In the genomic region with DNA sequence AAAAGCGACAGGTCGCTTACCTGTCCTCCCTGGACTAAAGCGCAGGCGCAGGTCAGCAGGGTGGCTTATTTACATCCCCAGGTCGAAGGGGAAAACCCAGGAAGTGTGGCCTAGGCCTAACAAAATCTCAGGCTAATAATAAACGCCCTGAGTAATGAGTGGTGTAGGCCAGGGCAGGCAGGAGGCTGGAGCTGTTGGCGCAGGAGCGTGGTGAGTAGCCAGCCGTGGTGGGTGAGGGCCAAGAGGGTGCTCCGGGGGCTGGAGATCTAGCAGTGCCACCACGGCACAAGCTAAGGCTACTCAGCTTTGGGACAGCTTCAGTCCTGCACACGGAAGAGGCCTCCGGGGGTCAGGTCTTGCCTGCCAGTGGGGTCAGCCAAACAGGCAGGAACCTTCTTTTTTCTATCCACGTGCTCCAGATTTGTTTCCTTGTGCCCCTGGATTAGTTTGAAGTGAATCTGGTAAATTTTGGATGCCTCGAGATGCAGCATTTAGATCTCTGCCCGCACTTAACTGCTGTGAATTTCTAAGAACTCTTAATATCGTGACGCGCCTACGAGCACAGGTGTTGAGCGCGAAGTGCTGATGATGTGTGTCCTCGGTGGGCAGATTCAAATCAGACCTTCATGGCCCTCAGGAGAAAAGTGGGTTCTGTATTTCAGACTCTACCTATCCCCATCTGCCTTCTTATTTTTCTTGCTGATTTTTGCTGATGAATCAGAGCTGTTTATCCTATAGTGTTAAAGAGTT, we compare ENCODE assay signal across 18 mouse cellular contexts. TPM values are rescaled to one million over a fixed set of nuclear protein-coding genes. Genes with fewer than 3 reads are reported as not detected.
DNase-seq lines count a peak whose midpoint lies in the region; ATAC-seq and TF ChIP-seq lines count a peak whose summit lies in the region.
"Had no signal": no experiment of that assay in that cellular context is flagged by ENCODE, and none has a peak within 500 bp of the region (broad histone marks: within the 10 kb centered on the region; RNA-seq: fewer than 3 reads in every experiment).

A gene (plus strand): TSS at position 150 of the 750 bp plus-strand sequence.

- no peaks in the 10 kb centered on the region for H3K4me1 ChIP-seq in thymus, adult 2 months (replicated peaks; ENCODE audit: control insufficient read depth, insufficient read depth, low read length)
- peaks cover 7% of the 10 kb centered on the region for H3K4me1 ChIP-seq in bone marrow macrophage, adult 2 months (ENCODE audit: control insufficient read depth, insufficient read depth, low read length)
- no peaks in the 10 kb centered on the region for H3K4me1 ChIP-seq in liver, embryonic 11.5 days (replicated peaks; ENCODE audit: control insufficient read depth, insufficient read depth, low read length)
- no peaks in the 10 kb centered on the region for H3K4me1 ChIP-seq in forebrain, embryonic 12.5 days
- H3K4me1 ChIP-seq in hindbrain, postnatal 0 days (ENCODE audit: insufficient read depth, low read length): no peaks in the 10 kb centered on the region
- H3K4me1 ChIP-seq: hindbrain, embryonic 10.5 days; limb, embryonic 15.5 days; midbrain, embryonic 10.5 days had no signal

- no peak within 1 kb of the TSS for H3K9ac ChIP-seq in liver, embryonic 11.5 days (ENCODE audit: low read depth, low read length)
- no peak within 1 kb of the TSS for H3K9ac ChIP-seq in forebrain, embryonic 12.5 days
- no peak within 1 kb of the TSS for H3K9ac ChIP-seq in hindbrain, postnatal 0 days (replicated peaks; ENCODE audit: low read length)
- H3K9ac ChIP-seq: limb, embryonic 15.5 days; lung, embryonic 14.5 days had no signal

- WGBS in thymus, adult 2 months: 91% methylated on average over 23 of the region's 23 CpGs
- WGBS in liver, embryonic 11.5 days: 85% methylated on average over 23 of the region's 23 CpGs
- WGBS in forebrain, embryonic 12.5 days: 86% methylated on average over 23 of the region's 23 CpGs
- 85% methylated on average over 23 of the region's 23 CpGs for WGBS in hindbrain, postnatal 0 days

- DNase-seq in thymus, adult 2 months: no peak
- DNase-seq in thymus, postnatal 14 days: no peak
- no peak for DNase-seq in liver, embryonic 11.5 days (ENCODE audit: low spot score)
- DNase-seq in hindbrain, postnatal 0 days (ENCODE audit: low spot score): no peak
- DNase-seq: adrenal gland, adult 2 months; cerebellum, adult 18-20 months; cerebellum, postnatal 36 days; heart, adult 11 months; kidney, adult 9 months; kidney, postnatal 4 days; lung, embryonic 14.5 days had no signal

- H3K36me3 ChIP-seq in thymus, adult 2 months (ENCODE audit: control insufficient read depth, insufficient read depth, low read length): no peaks in the 10 kb centered on the region
- H3K36me3 ChIP-seq in liver, embryonic 11.5 days (ENCODE audit: control insufficient read depth, insufficient read depth, low read length): no peaks in the 10 kb centered on the region
- no peaks in the 10 kb centered on the region for H3K36me3 ChIP-seq in forebrain, embryonic 12.5 days (replicated peaks)
- no peaks in the 10 kb centered on the region for H3K36me3 ChIP-seq in hindbrain, postnatal 0 days (ENCODE audit: insufficient read depth, low read length)
- H3K36me3 ChIP-seq: hindbrain, embryonic 10.5 days; limb, embryonic 15.5 days; midbrain, embryonic 10.5 days had no signal

- H3K9me3 ChIP-seq in liver, embryonic 11.5 days (ENCODE audit: control insufficient read depth, low read length): no peaks in the 10 kb centered on the region
- H3K9me3 ChIP-seq in forebrain, embryonic 12.5 days: no peaks in the 10 kb centered on the region
- no peaks in the 10 kb centered on the region for H3K9me3 ChIP-seq in hindbrain, postnatal 0 days (ENCODE audit: low read length)
- H3K9me3 ChIP-seq: hindbrain, embryonic 10.5 days; limb, embryonic 15.5 days; midbrain, embryonic 10.5 days had no signal

- no peak within 1 kb of the TSS for H3K4me3 ChIP-seq in thymus, adult 2 months (ENCODE audit: control insufficient read depth, insufficient read depth, low read length)
- H3K4me3 ChIP-seq in bone marrow macrophage, adult 2 months (ENCODE audit: insufficient read depth, low read length): no peak within 1 kb of the TSS
- no peak within 1 kb of the TSS for H3K4me3 ChIP-seq in liver, embryonic 11.5 days (ENCODE audit: low read depth, low read length)
- H3K4me3 ChIP-seq in forebrain, embryonic 12.5 days (replicated peaks): no peak within 1 kb of the TSS
- no peak within 1 kb of the TSS for H3K4me3 ChIP-seq in hindbrain, postnatal 0 days (ENCODE audit: low read length)
- H3K4me3 ChIP-seq: hindbrain, embryonic 10.5 days; limb, embryonic 15.5 days; midbrain, embryonic 10.5 days had no signal

- no peaks in the 10 kb centered on the region for H3K27me3 ChIP-seq in thymus, adult 2 months (ENCODE audit: control insufficient read depth, insufficient read depth, low read length)
- H3K27me3 ChIP-seq in liver, embryonic 11.5 days (replicated peaks; ENCODE audit: control insufficient read depth, insufficient read depth, low read length): no peaks in the 10 kb centered on the region
- H3K27me3 ChIP-seq in forebrain, embryonic 12.5 days: no peaks in the 10 kb centered on the region
- H3K27me3 ChIP-seq in hindbrain, postnatal 0 days (ENCODE audit: insufficient read depth, low read length): no peaks in the 10 kb centered on the region
- H3K27me3 ChIP-seq: limb, embryonic 15.5 days had no signal

- no peak; the same call in 1 of the 2 replicates for TF ChIP-seq CTCF in thymus, adult 2 months (IDR thresholded peaks at IDR 0.05; ENCODE audit: borderline replicate concordance, control insufficient read depth, extremely low read depth, insufficient read depth, low read length, poor library complexity)
- TF ChIP-seq CTCF in bone marrow macrophage, adult 2 months (IDR thresholded peaks at IDR 0.05; ENCODE audit: low read depth, low read length): no peak
- no peak for TF ChIP-seq CTCF in hindbrain, postnatal 0 days (IDR thresholded peaks at IDR 0.05; ENCODE audit: low read depth)

- ATAC-seq in megakaryocyte, adult 5-6 weeks (ENCODE audit: poor library complexity, severe bottlenecking): no peak
- ATAC-seq in liver, embryonic 11.5 days (replicated peaks; ENCODE audit: low FRiP score): no peak
- ATAC-seq in forebrain, embryonic 12.5 days (ENCODE audit: low FRiP score): no peak
- no peak for ATAC-seq in hindbrain, postnatal 0 days
- ATAC-seq: forebrain, embryonic 16.5 days had no signal

- TF ChIP-seq POLR2A in thymus, adult 2 months (IDR thresholded peaks at IDR 0.05; ENCODE audit: control insufficient read depth, extremely low read depth, insufficient read depth, low read length, poor library complexity): no peak
- TF ChIP-seq POLR2A in bone marrow macrophage, adult 2 months (IDR thresholded peaks at IDR 0.05; ENCODE audit: borderline replicate concordance, low read depth, low read length): no peak

- H3K27ac ChIP-seq in thymus, adult 2 months (ENCODE audit: control insufficient read depth, insufficient read depth, low read length): no peak within 1 kb of the TSS
- no peak within 1 kb of the TSS for H3K27ac ChIP-seq in bone marrow macrophage, adult 2 months (ENCODE audit: insufficient read depth, low read depth, low read length)
- H3K27ac ChIP-seq in liver, embryonic 11.5 days (ENCODE audit: low read depth, low read length): no peak within 1 kb of the TSS
- H3K27ac ChIP-seq in forebrain, embryonic 12.5 days: no peak within 1 kb of the TSS
- no peak within 1 kb of the TSS for H3K27ac ChIP-seq in hindbrain, postnatal 0 days
- H3K27ac ChIP-seq: hindbrain, embryonic 10.5 days; limb, embryonic 15.5 days; midbrain, embryonic 10.5 days had no signal

- no peak within 1 kb of the TSS for H3K4me2 ChIP-seq in liver, embryonic 11.5 days
- H3K4me2 ChIP-seq in forebrain, embryonic 12.5 days: no peak within 1 kb of the TSS
- no peak within 1 kb of the TSS for H3K4me2 ChIP-seq in hindbrain, postnatal 0 days (ENCODE audit: low read depth, low read length)
- H3K4me2 ChIP-seq: limb, embryonic 15.5 days; lung, embryonic 14.5 days had no signal

RNA-seq across cellular contexts. Expression of the gene that starts here (rescaled TPM):
- 134 and 160 TPM in 2 replicates for polyA plus RNA-seq in thymus, adult 2 months (2012; rRNA removed)
- polyA plus RNA-seq in bone marrow macrophage, adult 2 months (2012; ENCODE audit: insufficient read depth, insufficient read length, missing spikeins): 42.2 and 43.2 TPM in 2 replicates
- total RNA-seq in megakaryocyte, adult 5-6 weeks (2015): 59.3 and 72.4 TPM in 2 replicates
- 82.6 and 119 TPM in 2 replicates for total RNA-seq in megakaryocyte, adult 5-6 weeks (2017)
- polyA plus RNA-seq in liver, embryonic 11.5 days (2014; fragmentation: Nextera tagmentation; extraction: Ambion mirVana): 5.9 and 6.2 TPM in 2 replicates
- 0.37 and 0.59 TPM in 2 replicates for polyA plus RNA-seq in forebrain, embryonic 12.5 days (2016; fragmentation: Nextera tagmentation; extraction: Ambion mirVana)
- total RNA-seq in hindbrain, postnatal 0 days (2014; rRNA removed): 2.7 and 7.0 TPM in 2 replicates
- polyA plus RNA-seq in hindbrain, postnatal 0 days (2015; fragmentation: Nextera tagmentation; extraction: Ambion mirVana): 1.1 and 1.5 TPM in 2 replicates
